Mouse (Mus musculus): ENCODE measurements at regions not wholly inside any gene's neighbourhood (a gene's known extent, or its start where the extent isn't known, plus 50 kb on each side); places are given as distances from the start of the nearest gene placed in this dataset.

DNA sequence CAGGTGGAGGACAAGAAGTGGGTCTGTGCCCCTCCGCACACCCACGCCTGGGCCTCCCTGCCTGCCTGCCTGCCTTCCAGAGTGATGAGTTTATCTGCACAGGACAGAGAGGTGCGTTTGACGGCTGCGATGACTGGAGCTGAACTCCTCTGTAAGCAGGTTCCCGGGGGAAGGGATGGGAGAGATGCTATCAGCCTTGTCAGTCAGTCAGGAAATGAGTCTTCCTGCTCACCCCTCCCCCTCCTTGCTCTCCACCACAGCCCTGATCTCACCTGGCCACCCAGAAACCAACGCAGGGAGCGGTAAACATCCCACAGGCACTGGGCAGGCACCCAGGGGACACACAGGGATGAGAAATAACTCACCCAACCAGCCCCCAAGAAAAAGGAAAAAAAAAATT is 69.5 kb upstream of the Nectin1 start:
- Histone ChIP-seq H3K27me3 (replicated peaks) (peaks cover 18% of the 10 kb centered on the region), H3K9me3 (no peaks in the 10 kb centered on the region), H3K4me3 (replicated peaks) (no peak overlapping the region), H3K4me1 (no peaks in the 10 kb centered on the region), H3K36me3 (replicated peaks; ENCODE audit: low read length) (no peaks in the 10 kb centered on the region)
- TF ChIP-seq FLI1 (IDR thresholded peaks at IDR 0.05; ENCODE audit: low read length) (no peak), GATA1 (IDR thresholded peaks at IDR 0.05; ENCODE audit: borderline replicate concordance, low read length) (no peak)

DNA sequence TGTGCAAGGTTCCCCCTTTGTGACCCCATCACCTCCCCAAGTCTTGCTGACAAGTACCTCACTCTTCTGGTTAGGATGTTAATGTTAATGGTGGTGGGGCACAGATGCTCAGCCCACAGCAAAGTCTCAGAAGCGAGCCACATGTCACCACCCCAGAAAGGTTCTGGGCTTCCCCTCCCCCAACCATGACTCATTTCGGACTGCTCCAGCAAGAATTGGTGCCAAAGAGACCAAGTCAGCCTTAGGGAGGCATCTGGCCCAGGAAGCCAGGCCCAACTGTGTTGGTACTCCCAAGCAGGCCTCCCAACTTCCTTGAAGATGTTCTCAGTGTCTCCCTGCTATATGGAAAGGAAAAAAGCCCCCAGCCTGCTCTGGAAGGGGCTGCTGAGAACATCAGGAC is 67.8 kb upstream of the Nectin1 start:
- H3K9me3 ChIP-seq: no peaks in the 10 kb centered on the region
- peaks cover 22% of the 10 kb centered on the region for H3K27me3 ChIP-seq (replicated peaks)
- TF ChIP-seq GATA1 (IDR thresholded peaks at IDR 0.05; ENCODE audit: borderline replicate concordance, low read length): no peak
- no peak for TF ChIP-seq FLI1 (IDR thresholded peaks at IDR 0.05; ENCODE audit: low read length)
- no peaks in the 10 kb centered on the region for H3K36me3 ChIP-seq (replicated peaks; ENCODE audit: low read length)
- no peak overlapping the region for H3K4me3 ChIP-seq (replicated peaks)
- no peaks in the 10 kb centered on the region for H3K4me1 ChIP-seq

DNA sequence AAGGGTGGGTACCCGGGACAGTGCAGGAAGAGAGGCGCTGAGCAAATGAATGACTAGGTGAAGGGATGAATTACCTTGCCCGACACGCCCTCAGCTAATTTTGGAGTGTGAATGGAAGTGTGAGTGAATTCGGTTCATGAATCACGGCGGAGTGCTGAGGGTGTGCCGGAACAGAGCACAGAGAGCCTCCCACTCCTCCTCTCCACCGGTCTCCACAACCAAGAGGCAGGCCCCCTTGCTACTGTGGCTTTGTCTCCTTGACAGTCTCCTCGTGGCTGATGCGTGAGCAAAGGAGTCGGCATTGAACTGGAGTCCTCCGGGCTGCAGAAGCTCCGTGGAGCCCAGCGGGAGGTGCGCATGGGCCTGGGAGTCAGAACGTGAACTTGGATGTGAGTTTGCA is 64.5 kb upstream of the Nectin1 start:
- no peak for TF ChIP-seq GATA1 (IDR thresholded peaks at IDR 0.05; ENCODE audit: borderline replicate concordance, low read length)
- TF ChIP-seq FLI1 (IDR thresholded peaks at IDR 0.05; ENCODE audit: low read length): no peak
- Histone ChIP-seq H3K4me1 (no peaks in the 10 kb centered on the region), H3K27me3 (replicated peaks) (peaks cover 18% of the 10 kb centered on the region), H3K4me3 (replicated peaks) (no peak overlapping the region), H3K36me3 (replicated peaks; ENCODE audit: low read length) (no peaks in the 10 kb centered on the region), H3K9me3 (no peaks in the 10 kb centered on the region)

DNA sequence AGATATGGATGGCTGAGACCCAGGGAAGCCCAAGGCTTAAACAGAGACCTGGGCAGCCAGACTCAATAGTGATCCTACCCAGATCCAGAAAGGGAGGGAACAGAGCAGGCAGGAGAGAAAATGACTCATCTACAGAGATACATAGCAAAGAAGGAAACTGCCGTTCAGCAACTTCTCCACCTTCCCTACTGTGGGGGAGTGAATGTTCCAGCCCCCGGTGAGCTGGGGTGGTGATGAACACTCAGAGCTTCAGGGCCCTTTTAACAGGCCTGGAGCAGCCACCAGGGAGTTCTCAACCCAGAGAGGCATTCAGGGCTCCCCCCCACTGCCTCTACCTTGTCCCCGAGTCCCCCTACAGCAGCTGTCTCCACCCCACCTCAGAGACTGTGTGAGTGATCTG is 62.5 kb upstream of the Nectin1 start:
- Histone ChIP-seq H3K27me3 (replicated peaks) (peaks cover 14% of the 10 kb centered on the region), H3K36me3 (replicated peaks; ENCODE audit: low read length) (no peaks in the 10 kb centered on the region), H3K9me3 (no peaks in the 10 kb centered on the region), H3K4me1 (no peaks in the 10 kb centered on the region), H3K4me3 (replicated peaks) (no peak overlapping the region)
- TF ChIP-seq FLI1 (IDR thresholded peaks at IDR 0.05; ENCODE audit: low read length): no peak
- no peak for TF ChIP-seq GATA1 (IDR thresholded peaks at IDR 0.05; ENCODE audit: borderline replicate concordance, low read length)

DNA sequence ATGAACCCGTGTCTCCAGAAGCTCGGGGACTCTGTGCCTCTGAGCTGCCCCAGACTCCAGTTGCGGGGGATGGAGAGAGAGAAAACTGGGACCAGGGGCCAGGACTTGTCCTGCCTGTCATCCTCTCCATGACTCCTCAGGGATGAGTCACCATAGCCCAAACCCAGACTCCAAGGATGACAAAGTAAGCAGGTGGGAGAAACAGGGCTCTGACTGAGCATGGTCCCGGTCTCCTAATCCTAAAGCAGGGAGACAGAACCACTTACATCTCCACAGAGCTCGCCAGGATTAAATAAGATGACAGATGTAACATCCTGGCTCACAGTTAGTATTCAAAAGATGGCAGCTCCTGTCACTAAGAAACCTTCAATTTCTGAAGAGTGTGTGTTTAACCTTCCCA is 61.7 kb upstream of the Nectin1 start:
- no peak for TF ChIP-seq FLI1 (IDR thresholded peaks at IDR 0.05; ENCODE audit: low read length)
- TF ChIP-seq GATA1 (IDR thresholded peaks at IDR 0.05; ENCODE audit: borderline replicate concordance, low read length): no peak
- H3K36me3 ChIP-seq (replicated peaks; ENCODE audit: low read length): no peaks in the 10 kb centered on the region
- no peaks in the 10 kb centered on the region for H3K4me1 ChIP-seq

DNA sequence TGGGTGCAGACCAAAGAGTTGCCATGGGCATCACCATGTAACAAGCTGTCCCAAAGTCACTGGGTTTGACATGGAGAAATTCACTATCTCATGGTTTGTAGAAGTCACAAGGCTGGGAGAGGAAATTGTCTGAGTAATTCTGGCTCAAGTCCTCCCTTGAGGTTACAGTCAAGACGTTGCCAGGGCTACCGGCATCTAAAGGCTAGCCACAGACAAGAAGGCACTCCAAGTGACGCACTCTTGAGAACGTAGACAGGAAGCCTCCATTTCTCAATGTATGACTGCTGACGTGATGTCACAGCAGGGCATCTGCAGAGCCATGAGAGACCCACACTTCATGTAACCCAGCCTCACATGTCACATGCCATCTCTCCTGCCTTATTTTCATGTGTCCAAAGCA is 59.2 kb upstream of the Nectin1 start:
- Histone ChIP-seq H3K36me3 (replicated peaks; ENCODE audit: low read length) (no peaks in the 10 kb centered on the region), H3K4me1 (no peaks in the 10 kb centered on the region), H3K4me3 (replicated peaks) (no peak overlapping the region), H3K27me3 (replicated peaks) (peaks cover 4% of the 10 kb centered on the region), H3K9me3 (no peaks in the 10 kb centered on the region)
- no peak for TF ChIP-seq GATA1 (IDR thresholded peaks at IDR 0.05; ENCODE audit: borderline replicate concordance, low read length)

More for the DNA sequence above, 61.7 kb upstream of the Nectin1 start:
- H3K27me3 ChIP-seq (replicated peaks): peaks cover 14% of the 10 kb centered on the region
- H3K9me3 ChIP-seq: no peaks in the 10 kb centered on the region
- no peak overlapping the region for H3K4me3 ChIP-seq (replicated peaks)

DNA sequence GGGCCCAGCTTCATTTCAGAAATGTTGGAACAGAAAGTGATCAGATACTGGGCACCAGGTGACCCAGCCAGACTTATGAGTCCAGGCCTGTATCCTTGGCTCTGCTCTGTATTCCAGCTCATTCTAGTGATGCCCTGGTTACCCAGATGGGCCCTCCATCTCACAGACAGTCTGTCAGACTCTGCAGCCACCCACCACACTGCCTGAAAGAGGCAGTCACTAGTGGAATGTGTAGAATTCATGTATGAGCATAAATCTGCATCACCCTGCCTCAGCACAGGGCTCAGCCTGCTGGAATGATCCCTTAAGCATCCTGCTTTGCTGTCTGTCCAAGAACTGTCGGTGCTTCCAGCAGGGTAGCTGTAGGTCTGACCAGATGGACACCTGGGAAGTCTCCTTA is 51.8 kb upstream of the Nectin1 start:
- H3K4me3 ChIP-seq (replicated peaks): no peak overlapping the region
- peaks cover 8% of the 10 kb centered on the region for H3K27me3 ChIP-seq (replicated peaks)
- H3K9me3 ChIP-seq: no peaks in the 10 kb centered on the region
- TF ChIP-seq FLI1 (IDR thresholded peaks at IDR 0.05; ENCODE audit: low read length): no peak
- TF ChIP-seq GATA1 (IDR thresholded peaks at IDR 0.05; ENCODE audit: borderline replicate concordance, low read length): no peak
- H3K36me3 ChIP-seq (replicated peaks; ENCODE audit: low read length): no peaks in the 10 kb centered on the region
- no peaks in the 10 kb centered on the region for H3K4me1 ChIP-seq

DNA sequence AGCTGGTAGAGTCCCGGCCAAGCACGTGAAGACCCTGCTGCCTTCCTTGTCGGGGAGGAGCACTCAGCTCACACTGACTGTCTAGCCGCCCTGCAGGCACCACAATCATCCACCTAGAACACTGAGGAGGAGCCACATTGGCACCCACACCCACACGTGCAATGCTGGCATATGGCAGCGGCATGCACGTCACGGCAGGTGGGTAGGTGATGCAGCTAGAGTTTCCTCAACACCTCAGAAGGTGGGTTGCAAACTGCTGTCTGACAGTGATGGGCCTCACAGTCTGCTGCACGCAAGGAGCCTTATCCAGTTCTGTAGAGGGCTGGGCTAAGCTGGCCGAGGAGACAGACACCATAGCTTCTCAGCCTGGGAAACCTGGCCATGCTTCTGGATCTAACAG is 51.2 kb upstream of the Nectin1 start:
- TF ChIP-seq GATA1 (IDR thresholded peaks at IDR 0.05; ENCODE audit: borderline replicate concordance, low read length): no peak
- TF ChIP-seq FLI1 (IDR thresholded peaks at IDR 0.05; ENCODE audit: low read length): no peak
- Histone ChIP-seq H3K4me1 (no peaks in the 10 kb centered on the region), H3K27me3 (replicated peaks) (peaks cover 8% of the 10 kb centered on the region), H3K36me3 (replicated peaks; ENCODE audit: low read length) (no peaks in the 10 kb centered on the region), H3K9me3 (no peaks in the 10 kb centered on the region), H3K4me3 (replicated peaks) (peak overlapping the region; percentile 69)

Measured in megakaryocyte, embryonic 14.5 days (primary cell).